Mouse (Mus musculus): ENCODE measurements around the gene Klra3.
"Not testable (repeated sequence)": the region's sequence is repeated elsewhere in the genome, so short reads cannot be mapped to it uniquely, and the experiment has no call there.

Klra3 gene

DNA sequence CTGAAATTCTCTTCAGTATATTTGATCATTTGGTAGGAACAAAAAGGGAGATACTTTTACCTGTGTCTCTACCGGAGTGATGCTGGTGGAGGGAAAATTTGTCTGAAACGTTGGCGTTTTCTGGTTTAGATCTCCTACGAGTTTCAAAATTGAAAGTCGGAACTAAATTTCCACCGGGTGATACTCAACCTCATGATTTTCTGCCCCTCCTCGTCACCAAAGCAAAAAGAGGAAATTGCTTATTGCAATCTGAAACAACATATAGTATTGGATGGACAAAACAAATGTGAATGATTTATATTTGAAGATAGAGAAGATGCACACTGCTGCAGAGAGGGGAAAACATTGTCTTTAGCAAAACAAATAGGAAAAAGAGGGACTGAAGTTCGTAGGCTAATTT is at the start of gene Klra3:
Gene Klra3, minus strand, starts transcription at position 164 of the 400 bp plus-strand sequence.
- in situ Hi-C loops (cut with MboI) = no loop called here

DNA sequence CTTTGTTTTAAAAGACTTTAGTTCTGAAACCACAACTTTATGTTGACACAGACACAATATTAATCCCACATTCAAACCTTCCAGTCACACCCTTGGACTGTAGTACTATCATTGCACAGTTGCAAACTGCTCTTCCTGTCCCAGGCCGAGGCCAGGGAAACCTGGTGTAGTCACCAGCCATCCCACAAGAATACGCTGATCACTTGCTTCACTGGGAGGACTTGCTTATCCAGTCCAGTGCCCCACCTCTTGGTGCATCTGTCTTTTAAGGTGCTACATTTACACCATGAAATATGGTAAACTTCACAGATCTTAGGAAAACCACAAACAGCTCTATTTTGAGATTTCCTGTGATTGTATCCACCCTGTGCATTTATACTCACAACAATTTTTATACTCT is 49.4 kb upstream of the Klra3 start, which contains the start of gene Klra1:
Gene Klra1, minus strand, starts transcription at position 125 of the 400 bp plus-strand sequence.
- in situ Hi-C loops (cut with MboI) = no loop called here

DNA sequence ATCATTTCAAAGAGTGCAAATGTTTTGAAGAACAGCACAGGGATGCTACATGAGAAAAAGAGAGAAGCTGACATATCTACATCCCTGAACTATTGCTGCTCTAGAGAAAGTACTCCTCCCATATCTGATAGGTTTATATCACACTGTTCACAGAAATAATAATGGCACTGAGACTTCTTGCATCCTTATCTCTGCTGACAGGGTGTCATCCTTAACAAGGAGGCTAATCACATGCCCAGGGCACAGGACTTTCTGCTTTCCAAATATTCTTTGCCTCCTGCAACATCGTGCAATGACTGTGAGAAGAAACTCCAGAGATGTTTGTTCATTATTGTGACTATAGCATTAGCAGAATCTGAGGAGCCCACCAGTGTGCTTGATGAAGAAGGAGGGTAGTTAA is 48.4 kb upstream of the Klra3 start:
- in situ Hi-C loops (cut with MboI) = no loop called here

- in situ Hi-C loops (cut with MboI) = no loop called here
Measured at GRCm38 (mm10) chr6:130382375-130382774, 45.0 kb upstream of the Klra3 start.

DNA sequence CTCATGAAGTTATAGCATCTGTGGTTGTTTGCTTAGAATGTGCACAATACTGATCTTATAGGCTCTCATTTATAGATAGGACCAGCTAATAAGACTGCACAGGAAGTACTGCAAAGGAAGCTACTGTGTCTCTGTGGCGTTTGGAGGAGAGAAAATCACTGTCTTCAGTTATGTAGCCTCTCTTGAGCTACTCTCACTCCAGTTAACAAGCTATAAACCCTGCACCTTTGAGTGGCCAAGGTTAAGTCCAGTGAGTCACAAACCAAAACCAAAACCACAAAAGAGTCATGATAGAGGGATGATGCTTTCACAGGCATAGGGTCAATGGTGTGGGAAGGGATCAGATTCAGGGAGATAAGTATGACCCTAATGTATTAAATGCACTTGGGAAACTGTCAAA is 8.0 kb upstream of the Klra3 start:
- in situ Hi-C loops (cut with MboI) = not testable (repeated sequence)

DNA sequence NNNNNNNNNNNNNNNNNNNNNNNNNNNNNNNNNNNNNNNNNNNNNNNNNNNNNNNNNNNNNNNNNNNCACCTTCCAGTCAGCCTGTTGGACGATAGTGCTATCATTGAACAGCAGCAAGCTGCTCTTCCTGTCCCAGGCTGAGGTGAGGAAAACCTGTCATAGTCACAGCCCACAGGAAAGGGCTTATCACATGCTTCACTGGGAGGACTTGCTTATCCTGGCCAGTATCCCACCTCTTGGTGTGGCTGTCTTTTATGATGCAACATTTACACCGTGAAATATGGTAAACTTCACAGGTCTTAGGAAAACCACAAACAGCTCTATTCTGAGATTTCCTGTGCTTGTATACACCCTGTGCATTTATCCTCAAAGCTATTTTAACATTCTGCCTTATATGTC is 4.6 kb upstream of the Klra3 start:
- in situ Hi-C loops (cut with MboI) = not testable (repeated sequence)

GRCm38 (mm10) chr6:130287984-130288649 is 49.3 kb downstream of the Klra3 start:
- in situ Hi-C loops (cut with MboI) = no loop called here

- in situ Hi-C loops (cut with MboI) = not testable (repeated sequence)
Measured at GRCm38 (mm10) chr6:130281828-130282227, 55.5 kb downstream of the Klra3 start, which contains the start of gene Klra10. Klra10 (minus strand) TSS chr6:130281928.

All from mature B cell (primary cell).